Mouse (Mus musculus) forebrain, postnatal 0 days (tissue): ENCODE measurements around the gene Snx11. TPM values are rescaled to one million over a fixed set of nuclear protein-coding genes. Genes with fewer than 3 reads are reported as not detected.
"Not testable (repeated sequence)": the region's sequence is repeated elsewhere in the genome, so short reads cannot be mapped to it uniquely, and the experiment has no call there.

Source experiments
- ATAC-seq: fragments of 200-750 bp; cut with Nextera tagmentation; 2 replicates; pipeline ENCODE4 v1.8.0; 2017; ENCODE audit warnings: mild to moderate bottlenecking, moderate library complexity
- DNase-seq: peaks from one replicate; pipeline ENCODE4 v3.0.0-alpha.2; 2015
- H3K27ac ChIP-seq: fragments of 300-500 bp; sonication (generic); 2 replicates; pipeline ENCODE4 v1.5.1; 2014; ENCODE audit warnings: low read depth, mild to moderate bottlenecking, antibody characterized with exemption, low read length, moderate library complexity, mixed read lengths
- H3K27me3 ChIP-seq: fragments of 300-500 bp; sonication (generic); 2 replicates; pipeline ENCODE4 v1.6.1; 2014; ENCODE audit warnings: mild to moderate bottlenecking, low read length, mixed read lengths; ENCODE audit not compliant: insufficient read depth
- H3K36me3 ChIP-seq: fragments of 300-500 bp; sonication (generic); 2 replicates; pipeline ENCODE4 v1.6.1; 2014; ENCODE audit warnings: mild to moderate bottlenecking, moderate library complexity; ENCODE audit not compliant: insufficient read depth
- H3K4me1 ChIP-seq: fragments of 300-500 bp; sonication (generic); 2 replicates; pipeline ENCODE4 v1.6.1; 2014; ENCODE audit warnings: antibody characterized with exemption; ENCODE audit not compliant: insufficient read depth
- H3K4me2 ChIP-seq: fragments of 300-500 bp; sonication (generic); 2 replicates; pipeline ENCODE4 v1.6.1; 2014; ENCODE audit warnings: low read depth, mild to moderate bottlenecking, moderate library complexity
- H3K4me3 ChIP-seq: fragments of 300-500 bp; sonication (generic); 2 replicates; pipeline ENCODE4 v1.5.1; 2014; ENCODE audit warnings: low read depth, low read length, mixed read lengths
- H3K9ac ChIP-seq: fragments of 300-500 bp; sonication (generic); 2 replicates; pipeline ENCODE4 v1.6.1; 2014; ENCODE audit warnings: mild to moderate bottlenecking
- H3K9me3 ChIP-seq: fragments of 300-500 bp; sonication (generic); 2 replicates; pipeline ENCODE4 v1.6.1; 2016; ENCODE audit warnings: low read length
- CTCF ChIP-seq: sonication (generic); IDR thresholded peaks from 2 replicates; pipeline ENCODE4 v1.5.1; 2016; ENCODE audit warnings: antibody characterized with exemption, control low read depth, low read depth
- WGBS: fragments of 180-500 bp; shearing (Covaris S2); extraction: QIAGEN DNeasy Blood & Tissue Kit; methylation state at CpG from one replicate; pipeline ENCODE4 v1.1.7; 2014; 5-methylcytosine and 5-hydroxymethylcytosine counted together
- polyA plus RNA-seq: library from polyadenylated mRNA; unstranded; fragments of >200 nt; fragmentation: Nextera tagmentation; extraction: Ambion mirVana; gene quantifications from 2 replicates; pipeline ENCODE4 v1.2.1, GENCODE M21; 2015
- total RNA-seq: library from RNA; depleted of rRNA; stranded (reverse); fragments of >200 nt; gene quantifications from 2 replicates; pipeline ENCODE4 v1.2.3, GENCODE M21; 2014

Snx11 gene
- total and polyA plus RNA-seq, 2 experiments from 2014 or later: 37.1 to 68.8 TPM

GRCm38 (mm10) chr11:96786731-96787450, 9.5 kb upstream of the Snx11 start:
- WGBS: 31% methylated on average over 9 of the region's 9 CpGs
- TF ChIP-seq CTCF: no peak
- no peak overlapping the region for H3K4me3 ChIP-seq
- ATAC-seq: no peak
- no peak overlapping the region for H3K4me2 ChIP-seq
- no peak overlapping the region for H3K9ac ChIP-seq
- H3K36me3 ChIP-seq: no peaks in the 10 kb centered on the region
- H3K9me3 ChIP-seq: no peaks in the 10 kb centered on the region
- H3K4me1 ChIP-seq: peaks cover 8% of the 10 kb centered on the region; the same call in 1 of the 2 replicates
- no peaks in the 10 kb centered on the region for H3K27me3 ChIP-seq
- DNase-seq: no peak
- H3K27ac ChIP-seq: no peak overlapping the region

- not testable (repeated sequence) for H3K4me1 ChIP-seq, H3K4me2 ChIP-seq, H3K9me3 ChIP-seq, ATAC-seq, H3K4me3 ChIP-seq, H3K27me3 ChIP-seq, H3K27ac ChIP-seq, H3K36me3 ChIP-seq, H3K9ac ChIP-seq
- peak; percentile 71 for DNase-seq
- peak; percentile 75 for TF ChIP-seq CTCF
- 12% methylated on average over 7 of the region's 7 CpGs for WGBS
These were observed 7.5 kb upstream of the Snx11 start for GRCm38 (mm10) chr11:96784847-96785246.

GRCm38 (mm10) chr11:96781425-96781824, 4.1 kb upstream of the Snx11 start:
- no peaks in the 10 kb centered on the region for H3K36me3 ChIP-seq
- no peak for DNase-seq
- H3K27ac ChIP-seq: no peak overlapping the region
- H3K4me2 ChIP-seq: no peak overlapping the region
- H3K4me1 ChIP-seq: 0 out of 2 replicates have a peak, but pooled peaks cover 1% of the 10 kb centered on the region
- 87% methylated on average over 2 of the region's 2 CpGs for WGBS
- ATAC-seq: no peak
- TF ChIP-seq CTCF: peak; percentile 42; the same call in 1 of the 2 replicates
- H3K9me3 ChIP-seq: no peaks in the 10 kb centered on the region
- no peak overlapping the region for H3K9ac ChIP-seq
- H3K4me3 ChIP-seq: no peak overlapping the region
- H3K27me3 ChIP-seq: no peaks in the 10 kb centered on the region

- H3K27me3 ChIP-seq: no peaks in the 10 kb centered on the region
- no peak overlapping the region for H3K27ac ChIP-seq
- TF ChIP-seq CTCF: no peak
- 79% methylated on average over 5 of the region's 5 CpGs for WGBS
- H3K4me3 ChIP-seq: no peak overlapping the region
- ATAC-seq (no peak), DNase-seq (no peak)
- no peaks in the 10 kb centered on the region for H3K9me3 ChIP-seq
- H3K4me1 ChIP-seq: 0 out of 2 replicates have a peak, but pooled peaks cover 4% of the 10 kb centered on the region
- H3K36me3 ChIP-seq: no peaks in the 10 kb centered on the region
- H3K9ac ChIP-seq: no peak overlapping the region
- H3K4me2 ChIP-seq: no peak overlapping the region
These were observed 2.9 kb upstream of the Snx11 start for GRCm38 (mm10) chr11:96780306-96780705.

- not testable (repeated sequence) for H3K36me3 ChIP-seq, ATAC-seq, H3K4me1 ChIP-seq, H3K27me3 ChIP-seq, H3K9me3 ChIP-seq, DNase-seq
- 71% methylated on average over 10 of the region's 10 CpGs for WGBS
- peak overlapping the region; percentile 80 for H3K4me2 ChIP-seq
- H3K4me3 ChIP-seq: peak overlapping the region; percentile 69
- H3K9ac ChIP-seq: peak overlapping the region; percentile 62; the same call in 1 of the 2 replicates
- H3K27ac ChIP-seq: peak overlapping the region; percentile 74; the same call in 1 of the 2 replicates
These were observed 785 bp upstream of the Snx11 start for GRCm38 (mm10) chr11:96778061-96778627.

- Histone ChIP-seq H3K27me3 (no peaks in the 10 kb centered on the region), H3K9ac (no peak overlapping the region), H3K4me1 (0 out of 2 replicates have a peak, but pooled peaks cover 4% of the 10 kb centered on the region), H3K4me2 (peak overlapping the region; percentile 80; the same call in 1 of the 2 replicates), H3K27ac (no peak overlapping the region), H3K9me3 (no peaks in the 10 kb centered on the region), H3K4me3 (peak overlapping the region; percentile 69; the same call in 1 of the 2 replicates), H3K36me3 (peaks cover 20% of the 10 kb centered on the region)
- no peak for DNase-seq
- no peak for ATAC-seq
- TF ChIP-seq CTCF: peak; percentile 37
- 54% methylated on average over 3 of the region's 3 CpGs for WGBS
These were observed 1.3 kb downstream of the Snx11 start for GRCm38 (mm10) chr11:96776068-96776467.

- Histone ChIP-seq H3K27ac (no peak overlapping the region), H3K9me3 (no peaks in the 10 kb centered on the region), H3K4me1 (0 out of 2 replicates have a peak, but pooled peaks cover 4% of the 10 kb centered on the region), H3K9ac (no peak overlapping the region), H3K4me3 (no peak overlapping the region), H3K27me3 (no peaks in the 10 kb centered on the region), H3K36me3 (peaks cover 24% of the 10 kb centered on the region), H3K4me2 (no peak overlapping the region)
- DNase-seq (no peak), ATAC-seq (no peak)
- no peak for TF ChIP-seq CTCF
- 63% methylated on average over 7 of the region's 7 CpGs for WGBS
These were observed 1.7 kb downstream of the Snx11 start for GRCm38 (mm10) chr11:96775665-96776064.
